Mouse (Mus musculus): ENCODE results near the gene Rabgap1l.

GRCm38 (mm10) chr1:160184506-160184905 lies 608.5 kb downstream of the Rabgap1l start:
- no peak for TF ChIP-seq CTCF (IDR thresholded peaks at IDR 0.05; ENCODE audit: borderline replicate concordance, control insufficient read depth, extremely low read depth, insufficient read depth, low read length, poor library complexity)
- TF ChIP-seq POLR2A (IDR thresholded peaks at IDR 0.05; ENCODE audit: control insufficient read depth, extremely low read depth, insufficient read depth, low read length, poor library complexity) = no peak

Measured in thymus, adult 2 months (tissue).